Mouse (Mus musculus): ENCODE measurements around the gene Ap2b1. TPM values are rescaled to one million over a fixed set of nuclear protein-coding genes. Genes with fewer than 3 reads are reported as not detected.

Ap2b1 gene
- polyA plus RNA-seq, 1 experiment, result 64.7 TPM

- peaks cover 4% of the 10 kb centered on the region for H3K79me2 ChIP-seq (ENCODE audit: control insufficient read depth, insufficient read depth)
- no peak overlapping the region for H3K4me2 ChIP-seq (ENCODE audit: low read depth)
- TF ChIP-seq E2F4 (IDR thresholded peaks at IDR 0.05; ENCODE audit: insufficient read depth) (no peak), POLR2A (IDR thresholded peaks at IDR 0.05; ENCODE audit: insufficient read length, low read depth) (no peak), TCF12 (IDR thresholded peaks at IDR 0.05; ENCODE audit: insufficient read depth, poor library complexity, severe bottlenecking) (no peak), TCF3 (IDR thresholded peaks at IDR 0.05; ENCODE audit: insufficient read length, low read depth) (no peak), MYOG (IDR thresholded peaks at IDR 0.05; ENCODE audit: control insufficient read depth in 1 of 3, insufficient read depth in 1 of 3, insufficient read length in 2 of 3, low read depth in 2 of 3) (no peak), MAX (IDR thresholded peaks at IDR 0.05; ENCODE audit: low read depth) (no peak), CEBPB (IDR thresholded peaks at IDR 0.05; ENCODE audit: insufficient read depth, poor library complexity, severe bottlenecking) (no peak)
- H3K27me3 ChIP-seq (ENCODE audit: control insufficient read depth, insufficient read depth, insufficient read length), result no peaks in the 10 kb centered on the region
- H3ac ChIP-seq (ENCODE audit: control insufficient read depth, insufficient read length), result no peak overlapping the region
- H3K4me3 ChIP-seq, result no peak overlapping the region
- peaks cover 64% of the 10 kb centered on the region for H3K36me3 ChIP-seq (ENCODE audit: control insufficient read depth, insufficient read depth)
These were observed 37.0 kb downstream of the Ap2b1 start for GRCm38 (mm10) chr11:83335826-83336225.

- no peaks in the 10 kb centered on the region for H3K79me2 ChIP-seq (ENCODE audit: control insufficient read depth, insufficient read depth)
- no peak overlapping the region for H3K4me2 ChIP-seq (ENCODE audit: low read depth)
- TF ChIP-seq E2F4 (IDR thresholded peaks at IDR 0.05; ENCODE audit: insufficient read depth) (no peak), TCF3 (IDR thresholded peaks at IDR 0.05; ENCODE audit: insufficient read length, low read depth) (no peak), MAX (IDR thresholded peaks at IDR 0.05; ENCODE audit: low read depth) (no peak), MYOG (IDR thresholded peaks at IDR 0.05; ENCODE audit: control insufficient read depth in 1 of 3, insufficient read depth in 1 of 3, insufficient read length in 2 of 3, low read depth in 2 of 3) (no peak), TCF12 (IDR thresholded peaks at IDR 0.05; ENCODE audit: insufficient read depth, poor library complexity, severe bottlenecking) (no peak), POLR2A (IDR thresholded peaks at IDR 0.05; ENCODE audit: insufficient read length, low read depth) (no peak), SRF (IDR thresholded peaks at IDR 0.05; ENCODE audit: control insufficient read depth, insufficient read length, low read depth) (no peak), POLR2AphosphoS2 (IDR thresholded peaks at IDR 0.05; ENCODE audit: insufficient read length, low read depth) (no peak)
- no peaks in the 10 kb centered on the region for H3K27me3 ChIP-seq (ENCODE audit: control insufficient read depth, insufficient read depth, insufficient read length)
- H3ac ChIP-seq (ENCODE audit: control insufficient read depth, insufficient read length), result no peak overlapping the region
- H3K36me3 ChIP-seq (ENCODE audit: control insufficient read depth, insufficient read depth), result peaks cover 71% of the 10 kb centered on the region
- H3K4me3 ChIP-seq, result no peak overlapping the region
These were observed 40.9 kb downstream of the Ap2b1 start for GRCm38 (mm10) chr11:83339705-83340104.

GRCm38 (mm10) chr11:83341716-83342245, 43.0 kb downstream of the Ap2b1 start:
- no peak for TF ChIP-seq MYOG (IDR thresholded peaks at IDR 0.05; ENCODE audit: control insufficient read depth in 1 of 3, insufficient read depth in 1 of 3, insufficient read length in 2 of 3, low read depth in 2 of 3)
- no peak for TF ChIP-seq CEBPB (IDR thresholded peaks at IDR 0.05; ENCODE audit: insufficient read depth, poor library complexity, severe bottlenecking)
- no peak for TF ChIP-seq TCF3 (IDR thresholded peaks at IDR 0.05; ENCODE audit: insufficient read length, low read depth)
- no peak for TF ChIP-seq TCF12 (IDR thresholded peaks at IDR 0.05; ENCODE audit: insufficient read depth, poor library complexity, severe bottlenecking)
- no peak for TF ChIP-seq POLR2A (IDR thresholded peaks at IDR 0.05; ENCODE audit: insufficient read length, low read depth)
- TF ChIP-seq SRF (IDR thresholded peaks at IDR 0.05; ENCODE audit: control insufficient read depth, insufficient read length, low read depth), result no peak
- TF ChIP-seq E2F4 (IDR thresholded peaks at IDR 0.05; ENCODE audit: insufficient read depth), result no peak
- TF ChIP-seq POLR2AphosphoS2 (IDR thresholded peaks at IDR 0.05; ENCODE audit: insufficient read length, low read depth), result no peak
- no peak for TF ChIP-seq USF1 (IDR thresholded peaks at IDR 0.05; ENCODE audit: low read depth)
- no peak for TF ChIP-seq REST (IDR thresholded peaks at IDR 0.05; ENCODE audit: insufficient read depth, insufficient read length)
- no peak for TF ChIP-seq MYOD1 (IDR thresholded peaks at IDR 0.05; ENCODE audit: control insufficient read depth in 1 of 3, insufficient read length in 2 of 3, low read depth in 2 of 3)
- no peak for TF ChIP-seq MAX (IDR thresholded peaks at IDR 0.05; ENCODE audit: low read depth)

GRCm38 (mm10) chr11:83355428-83355827, 56.6 kb downstream of the Ap2b1 start:
- no peaks in the 10 kb centered on the region for H3K27me3 ChIP-seq (ENCODE audit: control insufficient read depth, insufficient read depth, insufficient read length)
- H3K36me3 ChIP-seq (ENCODE audit: control insufficient read depth, insufficient read depth), result peaks cover 19% of the 10 kb centered on the region
- no peak overlapping the region for H3K4me3 ChIP-seq
- no peak for TF ChIP-seq POLR2A (IDR thresholded peaks at IDR 0.05; ENCODE audit: insufficient read length, low read depth)
- no peak for TF ChIP-seq USF1 (IDR thresholded peaks at IDR 0.05; ENCODE audit: low read depth)
- no peak for TF ChIP-seq TCF12 (IDR thresholded peaks at IDR 0.05; ENCODE audit: insufficient read depth, poor library complexity, severe bottlenecking)
- no peak for TF ChIP-seq MYOG (IDR thresholded peaks at IDR 0.05; ENCODE audit: control insufficient read depth in 1 of 3, insufficient read depth in 1 of 3, insufficient read length in 2 of 3, low read depth in 2 of 3)
- no peak for TF ChIP-seq MAX (IDR thresholded peaks at IDR 0.05; ENCODE audit: low read depth)
- H3K4me2 ChIP-seq (ENCODE audit: low read depth), result no peak overlapping the region
- no peaks in the 10 kb centered on the region for H3K79me2 ChIP-seq (ENCODE audit: control insufficient read depth, insufficient read depth)
- no peak overlapping the region for H3ac ChIP-seq (ENCODE audit: control insufficient read depth, insufficient read length)

More at GRCm38 (mm10) chr11:83341716-83342245, 43.0 kb downstream of the Ap2b1 start:
- H3K36me3 ChIP-seq (ENCODE audit: control insufficient read depth, insufficient read depth), result peaks cover 56% of the 10 kb centered on the region
- H3K4me3 ChIP-seq, result no peak overlapping the region
- H3K4me2 ChIP-seq (ENCODE audit: low read depth), result no peak overlapping the region
- no peaks in the 10 kb centered on the region for H3K27me3 ChIP-seq (ENCODE audit: control insufficient read depth, insufficient read depth, insufficient read length)
- no peak overlapping the region for H3ac ChIP-seq (ENCODE audit: control insufficient read depth, insufficient read length)
- H3K79me2 ChIP-seq (ENCODE audit: control insufficient read depth, insufficient read depth), result no peaks in the 10 kb centered on the region

GRCm38 (mm10) chr11:83357421-83357820, 58.6 kb downstream of the Ap2b1 start:
- H3K79me2 ChIP-seq (ENCODE audit: control insufficient read depth, insufficient read depth), result no peaks in the 10 kb centered on the region
- no peak overlapping the region for H3K4me2 ChIP-seq (ENCODE audit: low read depth)
- TF ChIP-seq CEBPB (IDR thresholded peaks at IDR 0.05; ENCODE audit: insufficient read depth, poor library complexity, severe bottlenecking) (no peak), MYOD1 (IDR thresholded peaks at IDR 0.05; ENCODE audit: control insufficient read depth in 1 of 3, insufficient read length in 2 of 3, low read depth in 2 of 3) (no peak), POLR2AphosphoS2 (IDR thresholded peaks at IDR 0.05; ENCODE audit: insufficient read length, low read depth) (no peak), USF1 (IDR thresholded peaks at IDR 0.05; ENCODE audit: low read depth) (no peak), E2F4 (IDR thresholded peaks at IDR 0.05; ENCODE audit: insufficient read depth) (no peak), POLR2A (IDR thresholded peaks at IDR 0.05; ENCODE audit: insufficient read length, low read depth) (no peak)
- H3K36me3 ChIP-seq (ENCODE audit: control insufficient read depth, insufficient read depth), result peaks cover 6% of the 10 kb centered on the region
- H3K4me3 ChIP-seq, result no peak overlapping the region
- H3ac ChIP-seq (ENCODE audit: control insufficient read depth, insufficient read length), result no peak overlapping the region
- no peaks in the 10 kb centered on the region for H3K27me3 ChIP-seq (ENCODE audit: control insufficient read depth, insufficient read depth, insufficient read length)
